8 mouse cellular contexts compared by ENCODE assay signal in the genomic region with DNA sequence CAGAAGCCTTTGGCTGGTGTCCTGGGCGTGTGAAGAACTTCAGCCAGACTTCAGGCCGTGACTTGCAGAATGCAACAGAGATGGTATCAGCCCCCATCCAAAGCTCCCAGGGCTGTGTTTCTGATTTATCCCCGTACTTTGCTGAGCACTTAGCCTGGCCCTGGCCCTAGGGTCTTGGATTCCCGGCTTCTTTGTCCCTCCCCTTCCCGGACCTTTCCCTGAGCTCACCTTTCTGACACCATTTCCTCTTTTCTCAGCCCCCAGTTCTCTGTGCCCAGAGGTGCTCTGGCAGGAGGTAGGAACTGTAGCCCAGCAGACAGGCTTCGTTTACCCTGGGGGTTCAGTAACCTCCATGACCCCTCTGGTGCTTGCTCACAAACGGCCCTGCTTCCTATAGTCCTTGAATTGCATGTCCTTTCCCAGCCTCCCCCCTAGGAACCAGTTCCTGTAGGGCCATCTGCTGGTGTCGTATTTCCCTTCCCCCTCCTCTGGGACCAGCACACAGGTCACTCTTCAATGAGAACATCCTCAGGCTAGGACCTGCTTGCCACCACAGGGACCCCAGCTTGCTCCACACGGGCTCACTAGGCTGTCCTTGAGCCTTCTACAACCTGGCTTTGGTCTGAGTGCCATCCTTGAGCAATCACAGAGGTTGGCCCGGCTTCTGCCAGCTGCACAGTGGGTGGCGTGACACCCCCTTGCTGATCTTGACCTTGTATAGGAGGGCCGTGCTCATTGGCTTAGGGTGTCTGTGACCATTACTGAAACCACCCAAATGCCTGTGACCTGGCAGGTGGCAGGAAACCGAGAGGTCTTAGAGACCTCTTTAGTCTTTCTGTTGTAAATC. TPM values are rescaled to one million over a fixed set of nuclear protein-coding genes. Genes with fewer than 3 reads are reported as not detected.
DNase-seq lines count a peak whose midpoint lies in the region; ATAC-seq and TF ChIP-seq lines count a peak whose summit lies in the region.

No protein-coding gene starts in this region.

- intact Hi-C loops in gastrocnemius, postnatal 36 days (cut with DNase I), result no loop called here

- H3K9ac ChIP-seq in kidney, embryonic 14.5 days (ENCODE audit: low read depth, low read length), result peak overlapping the region; percentile 28; the same call in 1 of the 2 replicates

- peak; percentile 72 for DNase-seq in 3T3-L1 (ENCODE audit: low read depth, low spot score)
- peak; percentile 82 for DNase-seq in cerebellum, adult 9-10 months
- DNase-seq in gastrocnemius, postnatal 36 days, result peak; percentile 40 to 61
- DNase-seq in left cerebral cortex, adult 11 months (ENCODE audit: low spot score), result no peak

- TF ChIP-seq CTCF in E14TG2a.4 (conservative IDR thresholded peaks at IDR 0.05; ENCODE audit: low read length), result no peak

- no peak for ATAC-seq in kidney, embryonic 14.5 days (ENCODE audit: low FRiP score, low TSS enrichment)
- no peak for ATAC-seq in megakaryocyte progenitor cell, adult 5-6 weeks (replicated peaks; ENCODE audit: poor library complexity)

- H3K4me2 ChIP-seq in kidney, embryonic 14.5 days (replicated peaks; ENCODE audit: low read depth, low read length), result peak overlapping the region; percentile 24

- H3K27ac ChIP-seq in kidney, embryonic 14.5 days (ENCODE audit: low read depth, low read length), result peak overlapping the region; percentile 99
- H3K27ac ChIP-seq in macrophage, result peak overlapping the region; percentile 100

- H3K79me2 ChIP-seq in macrophage (ENCODE audit: inconsistent target), result peaks cover 55% of the 10 kb centered on the region

- peak overlapping the region; percentile 66 for H3K4me3 ChIP-seq in E14TG2a.4 (replicated peaks; ENCODE audit: low read length)
- peak overlapping the region; percentile 8; the same call in 1 of the 2 replicates for H3K4me3 ChIP-seq in kidney, embryonic 14.5 days (ENCODE audit: low read length)
- peak overlapping the region; percentile 49 for H3K4me3 ChIP-seq in macrophage (ENCODE audit: inconsistent target)

- peaks cover 83% of the 10 kb centered on the region for H3K4me1 ChIP-seq in E14TG2a.4 (replicated peaks; ENCODE audit: low read depth, low read length)
- peaks cover 53% of the 10 kb centered on the region for H3K4me1 ChIP-seq in kidney, embryonic 14.5 days (ENCODE audit: control insufficient read depth, insufficient read depth, low read length)

- peaks cover 32% of the 10 kb centered on the region for H3K36me3 ChIP-seq in E14TG2a.4 (ENCODE audit: insufficient read depth, low read length)
- peaks cover 21% of the 10 kb centered on the region for H3K36me3 ChIP-seq in kidney, embryonic 14.5 days (ENCODE audit: control insufficient read depth, insufficient read depth, low read length)
- H3K36me3 ChIP-seq in macrophage (ENCODE audit: inconsistent target), result peaks cover 9% of the 10 kb centered on the region; the same call in 1 of the 2 replicates

- 18% methylated on average over 13 of the region's 13 CpGs for WGBS in kidney, embryonic 14.5 days
- 5% methylated on average over 13 of the region's 13 CpGs for WGBS in macrophage (ENCODE audit: missing documents)

- no peaks in the 10 kb centered on the region for H3K27me3 ChIP-seq in E14TG2a.4 (ENCODE audit: insufficient read depth, low read length)
- H3K27me3 ChIP-seq in kidney, embryonic 14.5 days (ENCODE audit: control insufficient read depth, insufficient read depth, low read length), result no peaks in the 10 kb centered on the region

- no peaks in the 10 kb centered on the region for H3K9me3 ChIP-seq in E14TG2a.4 (ENCODE audit: low read length)
- no peaks in the 10 kb centered on the region for H3K9me3 ChIP-seq in kidney, embryonic 14.5 days (ENCODE audit: control insufficient read depth, low read length)

RNA-seq across cellular contexts. Expression of gene Frmd8, which starts 26.0 kb away (rescaled TPM):
- 1 to 10 TPM; 4.5 to 5.0 TPM for total RNA-seq in gastrocnemius, postnatal 36 days (2021)
- polyA plus RNA-seq in kidney, embryonic 14.5 days (2014; fragmentation: Nextera tagmentation; extraction: Ambion mirVana), result 17.4 and 26.5 TPM in 2 replicates
- 10 to 100 TPM in 20 of 26 experiments, 1 to 10 TPM in 6; 4.2 to 72.2 (median 26.5) TPM for total RNA-seq in macrophage (2018; cell fraction: chromatin; rRNA removed)
- total RNA-seq in macrophage (2018; cell fraction: cytosol; rRNA removed), result 10 to 100 TPM; 14.6 to 30.6 (median 23.5) TPM
- total RNA-seq in macrophage (2018; cell fraction: nucleus; rRNA removed), result 10 to 100 TPM in 25 of 26 experiments, 1 to 10 TPM in 1; 8.8 to 44.5 (median 22.9) TPM
- polyA plus RNA-seq in macrophage (2018), result 8.1 to 26.2 TPM (median 19.8 TPM) in 3 replicates
- 15.7 and 16.3 TPM in 2 replicates for total RNA-seq in megakaryocyte progenitor cell, adult 5-6 weeks (2015)
- total RNA-seq in megakaryocyte progenitor cell, adult 5-6 weeks (2017), result 16.2 and 17.7 TPM in 2 replicates

RNA-seq across cellular contexts. Expression of gene Slc25a45, which starts 28.6 kb away (rescaled TPM):
- total RNA-seq in gastrocnemius, postnatal 36 days (2021), result 1 to 10 TPM in 1 of 2 experiments, under 1 TPM in 1; 0.99 to 1.0 TPM
- 3.3 and 3.5 TPM in 2 replicates for polyA plus RNA-seq in kidney, embryonic 14.5 days (2014; fragmentation: Nextera tagmentation; extraction: Ambion mirVana)
- 100 to 1,000 TPM in 13 of 26 experiments, 10 to 100 TPM in 11, 1 to 10 TPM in 2; 8.2 to 252 (median 93.8) TPM for total RNA-seq in macrophage (2018; cell fraction: chromatin; rRNA removed)
- 10 to 100 TPM; 23.1 to 86.6 (median 55.7) TPM for total RNA-seq in macrophage (2018; cell fraction: cytosol; rRNA removed)
- total RNA-seq in macrophage (2018; cell fraction: nucleus; rRNA removed), result 100 to 1,000 TPM in 15 of 26 experiments, 10 to 100 TPM in 11; 18.0 to 263 (median 107) TPM
- polyA plus RNA-seq in macrophage (2018), result 44.6 to 74.8 TPM (median 53.2 TPM) in 3 replicates
- 28.7 and 30.5 TPM in 2 replicates for total RNA-seq in megakaryocyte progenitor cell, adult 5-6 weeks (2015)
- 30.2 and 39.5 TPM in 2 replicates for total RNA-seq in megakaryocyte progenitor cell, adult 5-6 weeks (2017)

RNA-seq across cellular contexts. Expression of gene Tigd3, which starts 44.9 kb away (rescaled TPM):
- under 1 TPM in 1 of 2 experiments, not detected in 1; 0.20 TPM for total RNA-seq in gastrocnemius, postnatal 36 days (2021)
- polyA plus RNA-seq in kidney, embryonic 14.5 days (2014; fragmentation: Nextera tagmentation; extraction: Ambion mirVana), result 2.9 and 4.0 TPM in 2 replicates
- total RNA-seq in macrophage (2018; cell fraction: chromatin; rRNA removed), result 1 to 10 TPM; 1.4 to 4.4 (median 2.5) TPM
- total RNA-seq in macrophage (2018; cell fraction: cytosol; rRNA removed), result under 1 TPM in 24 of 26 experiments, not detected in 2; 0.07 to 0.34 (median 0.16) TPM
- 1 to 10 TPM in 25 of 26 experiments, under 1 TPM in 1; 0.81 to 6.3 (median 2.3) TPM for total RNA-seq in macrophage (2018; cell fraction: nucleus; rRNA removed)
- 0.16 to 0.59 TPM (median 0.16 TPM) in 3 replicates for polyA plus RNA-seq in macrophage (2018)
- 0.32 and 0.81 TPM in 2 replicates for total RNA-seq in megakaryocyte progenitor cell, adult 5-6 weeks (2015)
- 1.5 and 2.8 TPM in 2 replicates for total RNA-seq in megakaryocyte progenitor cell, adult 5-6 weeks (2017)

Comparison
In these comparisons a context has a peak if more than half of its experiments do, and no peak if none do; other contexts are left out.
1. H3K4me3 ChIP-seq: peak in every context shown above with its lines; median percentile 66 in E14TG2a.4; 49 in macrophage; 8 in kidney, embryonic 14.5 days.
2. RNA of gene Slc25a45, which starts 28.6 kb away (total RNA-seq): 28.7 to 39.5 TPM in megakaryocyte progenitor cell, adult 5-6 weeks; 0.99 to 1.0 TPM in gastrocnemius, postnatal 36 days; every median in the first group is over 10 times any median in the second.